Mouse (Mus musculus) brain, embryonic 14.5 days (tissue): ENCODE data around the gene Olfr646.

Experiments
- CTCF ChIP-seq: fragments of 200-500 bp; IDR thresholded peaks from 2 replicates; pipeline ENCODE4 v1.5.1; 2012; ENCODE audit warnings: inconsistent platforms, mild to moderate bottlenecking, moderate library complexity, borderline replicate concordance; ENCODE audit not compliant: insufficient read depth, insufficient read length; ENCODE audit errors: extremely low read depth
- POLR2A ChIP-seq: fragments of 200-500 bp; IDR thresholded peaks from 2 replicates; pipeline ENCODE4 v1.6.1; 2012; ENCODE audit warnings: mild to moderate bottlenecking, inconsistent platforms, borderline replicate concordance; ENCODE audit not compliant: poor library complexity, insufficient read depth, insufficient read length, severe bottlenecking; ENCODE audit errors: extremely low read depth

- TF ChIP-seq POLR2A = no peak
- TF ChIP-seq CTCF = no peak
Measured at GRCm38 (mm10) chr7:104071769-104072168, 32.9 kb upstream of the Olfr646 start, which contains the start of gene Olfr644.
